Mouse (Mus musculus) neural tube, embryonic 12.5 days (tissue): ENCODE measurements at regions not wholly inside any gene's neighbourhood (a gene's known extent, or its start where the extent isn't known, plus 50 kb on each side); places are given as distances from the start of the nearest gene placed in this dataset.

Source experiments
- ATAC-seq: fragments of 200-750 bp; cut with Nextera tagmentation; 2 replicates; pipeline ENCODE4 v1.8.0; 2017; ENCODE audit warnings: low read depth, mild to moderate bottlenecking, moderate TSS enrichment, moderate library complexity; ENCODE audit not compliant: low FRiP score
- H3K27ac ChIP-seq: fragments of 300-500 bp; sonication (generic); 2 replicates; pipeline ENCODE4 v1.5.1; 2016
- H3K27me3 ChIP-seq: fragments of 300-500 bp; sonication (generic); replicated peaks from 2 replicates; pipeline ENCODE4 v1.6.1; 2016; ENCODE audit warnings: mild to moderate bottlenecking
- H3K36me3 ChIP-seq: fragments of 300-500 bp; sonication (generic); 2 replicates; pipeline ENCODE4 v1.6.1; 2016; ENCODE audit warnings: mild to moderate bottlenecking
- H3K4me1 ChIP-seq: fragments of 300-500 bp; sonication (generic); 2 replicates; pipeline ENCODE4 v1.6.1; 2016
- H3K4me2 ChIP-seq: fragments of 300-500 bp; sonication (generic); replicated peaks from 2 replicates; pipeline ENCODE4 v1.6.1; 2016; ENCODE audit warnings: mild to moderate bottlenecking
- H3K4me3 ChIP-seq: fragments of 300-500 bp; sonication (generic); 2 replicates; pipeline ENCODE4 v1.5.1; 2016
- H3K9ac ChIP-seq: fragments of 300-500 bp; sonication (generic); 2 replicates; pipeline ENCODE4 v1.6.1; 2016; ENCODE audit warnings: mild to moderate bottlenecking
- H3K9me3 ChIP-seq: fragments of 300-500 bp; sonication (generic); 2 replicates; pipeline ENCODE4 v1.6.1; 2016; ENCODE audit warnings: mild to moderate bottlenecking
- WGBS: fragments of 180-500 bp; shearing (Covaris S2); methylation state at CpG from one replicate; pipeline ENCODE4 v1.1.7; 2016; 5-methylcytosine and 5-hydroxymethylcytosine counted together

DNA sequence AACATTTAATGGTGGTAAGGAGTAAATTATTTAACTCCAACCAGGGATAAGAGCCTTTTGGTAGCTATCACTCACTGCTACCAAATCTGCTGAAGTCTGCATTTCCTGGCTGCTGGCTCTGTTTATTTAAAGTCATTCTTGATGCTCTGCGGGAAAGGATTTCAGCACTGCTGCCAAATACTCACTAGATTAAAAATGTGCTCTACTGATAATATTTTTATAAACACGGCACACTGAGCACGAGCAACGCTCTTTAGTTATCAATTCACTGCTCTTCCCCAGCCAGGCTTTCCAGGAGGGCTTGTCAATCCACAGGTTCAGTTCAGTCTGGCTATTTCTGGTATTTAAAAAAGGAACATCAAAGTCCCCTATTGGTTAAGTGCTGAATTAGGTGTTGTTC lies 591.3 kb upstream of the Cited2 start:
- no peaks in the 10 kb centered on the region for H3K27me3 ChIP-seq
- WGBS, result 78% methylated on average over 4 of the region's 4 CpGs
- no peak overlapping the region for H3K27ac ChIP-seq
- no peaks in the 10 kb centered on the region for H3K4me1 ChIP-seq
- H3K4me2 ChIP-seq, result no peak overlapping the region
- no peaks in the 10 kb centered on the region for H3K36me3 ChIP-seq
- no peak for ATAC-seq
- no peak overlapping the region for H3K4me3 ChIP-seq
- H3K9ac ChIP-seq, result no peak overlapping the region
- no peaks in the 10 kb centered on the region for H3K9me3 ChIP-seq

DNA sequence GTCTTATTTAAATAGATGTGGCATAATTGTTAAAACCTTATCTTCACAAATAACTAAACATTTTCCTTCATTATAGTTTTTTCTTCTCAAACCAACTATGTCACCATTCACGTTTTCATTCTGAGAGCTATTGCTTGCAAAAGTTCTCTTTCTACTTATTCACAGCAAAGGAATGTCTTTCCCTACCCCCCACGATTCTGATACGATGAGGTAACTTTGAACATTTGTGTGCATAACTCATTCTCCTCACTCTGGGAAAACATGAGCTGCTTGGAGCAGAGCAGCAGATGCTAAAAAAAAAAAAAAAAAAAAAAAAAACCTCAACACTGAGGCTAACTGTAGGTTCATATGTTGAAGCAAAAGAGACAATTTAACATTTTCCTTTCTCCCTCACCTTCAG lies 547.6 kb upstream of the Cited2 start:
- Histone ChIP-seq H3K36me3 (no peaks in the 10 kb centered on the region), H3K27ac (no peak overlapping the region)
- 64% methylated on average over 3 of the region's 3 CpGs for WGBS

GRCm38 (mm10) chr10:17177054-17177453 lies 546.0 kb upstream of the Cited2 start:
- Histone ChIP-seq H3K36me3 (no peaks in the 10 kb centered on the region), H3K4me3 (no peak overlapping the region), H3K9ac (no peak overlapping the region), H3K9me3 (no peaks in the 10 kb centered on the region), H3K4me1 (0 out of 2 replicates have a peak, but pooled peaks cover 7% of the 10 kb centered on the region), H3K27ac (no peak overlapping the region), H3K4me2 (no peak overlapping the region), H3K27me3 (no peaks in the 10 kb centered on the region)
- WGBS, result 24% methylated on average over 1 of the region's 1 CpGs
- no peak for ATAC-seq

More for the DNA sequence above, 547.6 kb upstream of the Cited2 start:
- Histone ChIP-seq H3K27me3 (no peaks in the 10 kb centered on the region), H3K9me3 (no peaks in the 10 kb centered on the region), H3K4me1 (0 out of 2 replicates have a peak, but pooled peaks cover 7% of the 10 kb centered on the region), H3K4me3 (no peak overlapping the region), H3K4me2 (no peak overlapping the region), H3K9ac (no peak overlapping the region)
- ATAC-seq, result no peak

- H3K27ac ChIP-seq, result no peak overlapping the region
- no peaks in the 10 kb centered on the region for H3K9me3 ChIP-seq
- no peaks in the 10 kb centered on the region for H3K36me3 ChIP-seq
Observed at GRCm38 (mm10) chr10:17177503-17178278, 545.3 kb upstream of the Cited2 start.

GRCm38 (mm10) chr10:17178627-17179026 lies 544.4 kb upstream of the Cited2 start:
- Histone ChIP-seq H3K27ac (no peak overlapping the region), H3K9ac (no peak overlapping the region), H3K4me3 (no peak overlapping the region), H3K4me2 (no peak overlapping the region), H3K4me1 (0 out of 2 replicates have a peak, but pooled peaks cover 7% of the 10 kb centered on the region), H3K36me3 (no peaks in the 10 kb centered on the region), H3K27me3 (no peaks in the 10 kb centered on the region), H3K9me3 (no peaks in the 10 kb centered on the region)
- peak; percentile 90; the same call in 1 of the 2 replicates for ATAC-seq

More at GRCm38 (mm10) chr10:17177503-17178278, 545.3 kb upstream of the Cited2 start:
- H3K9ac ChIP-seq, result no peak overlapping the region
- H3K27me3 ChIP-seq, result no peaks in the 10 kb centered on the region
- H3K4me2 ChIP-seq, result no peak overlapping the region
- no peak for ATAC-seq
- WGBS, result 59% methylated on average over 4 of the region's 4 CpGs
- H3K4me3 ChIP-seq, result no peak overlapping the region
- 0 out of 2 replicates have a peak, but pooled peaks cover 7% of the 10 kb centered on the region for H3K4me1 ChIP-seq

DNA sequence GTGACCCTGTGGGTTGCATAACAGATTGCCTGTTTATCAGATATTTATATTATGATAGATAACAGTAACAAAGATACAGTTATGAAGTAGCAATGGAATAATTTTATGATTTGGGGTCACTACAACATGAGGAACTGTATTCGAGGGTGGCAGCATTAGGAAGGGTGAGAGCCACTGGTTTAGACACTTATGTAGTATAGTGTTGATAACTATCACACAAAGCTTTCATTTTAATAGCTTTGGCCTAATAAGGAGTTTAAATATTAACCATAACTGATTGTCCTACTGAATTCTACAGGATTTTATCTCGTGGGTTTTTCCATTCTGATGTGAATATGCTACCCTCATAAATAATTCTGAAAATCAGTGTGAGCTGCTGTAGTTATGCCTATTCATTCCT lies 538.6 kb upstream of the Cited2 start:
- Histone ChIP-seq H3K9ac (no peak overlapping the region), H3K9me3 (no peaks in the 10 kb centered on the region), H3K4me3 (no peak overlapping the region), H3K27me3 (no peaks in the 10 kb centered on the region), H3K4me1 (no peaks in the 10 kb centered on the region), H3K36me3 (no peaks in the 10 kb centered on the region), H3K4me2 (no peak overlapping the region), H3K27ac (no peak overlapping the region)
- 65% methylated on average over 2 of the region's 2 CpGs for WGBS
- no peak for ATAC-seq

- 50% methylated on average over 12 of the region's 12 CpGs for WGBS
- Histone ChIP-seq H3K27me3 (no peaks in the 10 kb centered on the region), H3K4me3 (no peak overlapping the region), H3K9ac (no peak overlapping the region), H3K27ac (no peak overlapping the region), H3K4me2 (no peak overlapping the region), H3K4me1 (no peaks in the 10 kb centered on the region), H3K9me3 (no peaks in the 10 kb centered on the region), H3K36me3 (no peaks in the 10 kb centered on the region)
- ATAC-seq, result peak; percentile 44; the same call in 1 of the 2 replicates
Observed at GRCm38 (mm10) chr10:17196205-17196604, 526.8 kb upstream of the Cited2 start.

- ATAC-seq, result peak; percentile 66; the same call in 1 of the 2 replicates
- no peak overlapping the region for H3K27ac ChIP-seq
- H3K9me3 ChIP-seq, result no peaks in the 10 kb centered on the region
- H3K27me3 ChIP-seq, result no peaks in the 10 kb centered on the region
- no peaks in the 10 kb centered on the region for H3K36me3 ChIP-seq
- H3K4me1 ChIP-seq, result no peaks in the 10 kb centered on the region
- H3K9ac ChIP-seq, result no peak overlapping the region
- H3K4me3 ChIP-seq, result no peak overlapping the region
- WGBS, result 17% methylated on average over 1 of the region's 1 CpGs
- no peak overlapping the region for H3K4me2 ChIP-seq
Observed at GRCm38 (mm10) chr10:17196636-17197035, 526.4 kb upstream of the Cited2 start.

- Histone ChIP-seq H3K4me1 (0 out of 2 replicates have a peak, but pooled peaks cover 7% of the 10 kb centered on the region), H3K27me3 (no peaks in the 10 kb centered on the region), H3K36me3 (no peaks in the 10 kb centered on the region), H3K4me3 (no peak overlapping the region), H3K27ac (no peak overlapping the region), H3K9me3 (no peaks in the 10 kb centered on the region), H3K4me2 (no peak overlapping the region), H3K9ac (no peak overlapping the region)
- 73% methylated on average over 8 of the region's 8 CpGs for WGBS
- ATAC-seq, result no peak
Observed at GRCm38 (mm10) chr10:17200524-17201426, 522.2 kb upstream of the Cited2 start.

DNA sequence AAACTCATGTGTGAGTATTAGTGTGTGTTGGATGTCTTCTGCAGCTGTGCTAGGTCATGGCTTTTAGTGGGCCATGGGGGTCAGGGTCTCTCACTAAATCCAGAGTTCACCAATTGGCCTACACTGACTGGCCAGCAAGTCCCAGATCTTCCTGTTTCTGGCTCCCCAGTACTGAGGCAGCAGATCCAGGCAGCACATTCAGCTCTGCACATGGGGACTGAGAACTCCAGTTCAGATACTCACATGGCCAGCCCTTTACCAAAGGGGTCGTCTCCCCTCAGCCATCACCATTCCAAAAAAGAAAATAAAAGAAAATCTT lies 521.6 kb upstream of the Cited2 start:
- H3K9ac ChIP-seq, result no peak overlapping the region
- no peaks in the 10 kb centered on the region for H3K9me3 ChIP-seq
- H3K4me1 ChIP-seq, result 0 out of 2 replicates have a peak, but pooled peaks cover 7% of the 10 kb centered on the region
- no peak overlapping the region for H3K27ac ChIP-seq
- H3K4me3 ChIP-seq, result no peak overlapping the region
- H3K4me2 ChIP-seq, result no peak overlapping the region
- H3K36me3 ChIP-seq, result no peaks in the 10 kb centered on the region
- 95% methylated on average over 1 of the region's 1 CpGs for WGBS
- no peaks in the 10 kb centered on the region for H3K27me3 ChIP-seq
- no peak for ATAC-seq

- 5% methylated on average over 4 of the region's 4 CpGs for WGBS
- H3K9me3 ChIP-seq, result no peaks in the 10 kb centered on the region
- no peaks in the 10 kb centered on the region for H3K27me3 ChIP-seq
- no peak overlapping the region for H3K4me2 ChIP-seq
- H3K27ac ChIP-seq, result peak overlapping the region; percentile 1; the same call in 1 of the 2 replicates
- H3K36me3 ChIP-seq, result no peaks in the 10 kb centered on the region
- ATAC-seq, result peak; percentile 89
- no peak overlapping the region for H3K9ac ChIP-seq
- no peak overlapping the region for H3K4me3 ChIP-seq
- H3K4me1 ChIP-seq, result 0 out of 2 replicates have a peak, but pooled peaks cover 7% of the 10 kb centered on the region
Observed at GRCm38 (mm10) chr10:17202556-17203415, 520.2 kb upstream of the Cited2 start.
